Mouse (Mus musculus) limb, embryonic 15.5 days (tissue): ENCODE results near the gene Nmt2. TPM values are rescaled to one million over a fixed set of nuclear protein-coding genes. Genes with fewer than 3 reads are reported as not detected.

Experiments used
- ATAC-seq: fragments of 200-750 bp; cut with Nextera tagmentation; 2 replicates; pipeline ENCODE4 v1.8.0; 2017; ENCODE audit warnings: low read depth, moderate TSS enrichment; ENCODE audit not compliant: insufficient number of reproducible peaks, low FRiP score, low TSS enrichment
- H3K27ac ChIP-seq: fragments of 300-500 bp; sonication (generic); 2 replicates; pipeline ENCODE4 v1.5.1; 2015; ENCODE audit warnings: moderate library complexity, mild to moderate bottlenecking, inconsistent platforms
- H3K27me3 ChIP-seq: fragments of 300-500 bp; sonication (generic); 2 replicates; pipeline ENCODE4 v1.6.1; 2015; ENCODE audit warnings: inconsistent platforms
- H3K36me3 ChIP-seq: fragments of 300-500 bp; sonication (generic); 2 replicates; pipeline ENCODE4 v1.6.1; 2015; ENCODE audit warnings: inconsistent platforms
- H3K4me1 ChIP-seq: fragments of 300-500 bp; sonication (generic); 2 replicates; pipeline ENCODE4 v1.6.1; 2015; ENCODE audit warnings: inconsistent platforms
- H3K4me2 ChIP-seq: fragments of 300-500 bp; sonication (generic); 2 replicates; pipeline ENCODE4 v1.6.1; 2015; ENCODE audit warnings: mild to moderate bottlenecking, inconsistent platforms
- H3K4me3 ChIP-seq: fragments of 300-500 bp; sonication (generic); 2 replicates; pipeline ENCODE4 v1.5.1; 2015; ENCODE audit warnings: mild to moderate bottlenecking, inconsistent platforms
- H3K9ac ChIP-seq: fragments of 300-500 bp; sonication (generic); 2 replicates; pipeline ENCODE4 v1.6.1; 2015; ENCODE audit warnings: inconsistent platforms
- H3K9me3 ChIP-seq: fragments of 300-500 bp; sonication (generic); 2 replicates; pipeline ENCODE4 v1.6.1; 2016; ENCODE audit warnings: inconsistent platforms
- WGBS: fragments of 180-500 bp; shearing (Covaris S2); methylation state at CpG from one replicate; pipeline ENCODE4 v1.1.7; 2015; 5-methylcytosine and 5-hydroxymethylcytosine counted together
- polyA plus RNA-seq: library from polyadenylated mRNA; unstranded; fragments of >200 nt; fragmentation: Nextera tagmentation; extraction: Ambion mirVana; gene quantifications from 2 replicates; pipeline ENCODE4 v1.2.1, GENCODE M21; 2015

Gene Nmt2
- polyA plus RNA-seq, 1 experiment from 2014 or later: 36.6 TPM

- H3K4me3 ChIP-seq: no peak overlapping the region
- ATAC-seq: no peak
- WGBS: 60% methylated on average over 4 of the region's 4 CpGs
- no peak overlapping the region for H3K27ac ChIP-seq
- no peak overlapping the region for H3K9ac ChIP-seq
- H3K9me3 ChIP-seq: no peaks in the 10 kb centered on the region
- H3K36me3 ChIP-seq: no peaks in the 10 kb centered on the region
- no peaks in the 10 kb centered on the region for H3K4me1 ChIP-seq
- no peaks in the 10 kb centered on the region for H3K27me3 ChIP-seq
- H3K4me2 ChIP-seq: no peak overlapping the region
These were observed 81.1 kb downstream of the Nmt2 start for GRCm38 (mm10) chr2:3365127-3365526.

Other genes with a start within 250 kb of the Nmt2 start
- 30.4 and 32.9 TPM in 2 replicates for gene Fam171a1, start 170.0 kb upstream of the Nmt2 start, polyA plus RNA-seq
- 20.2 and 20.7 TPM in 2 replicates for gene Rpp38, start 48.4 kb downstream of the Nmt2 start, polyA plus RNA-seq
- 0.61 and 1.2 TPM in 2 replicates for gene Acbd7, start 52.0 kb downstream of the Nmt2 start, polyA plus RNA-seq
- gene Olah, start 113.0 kb downstream of the Nmt2 start, polyA plus RNA-seq: 0.31 and 0.55 TPM in 2 replicates
- gene Meig1, start 138.4 kb downstream of the Nmt2 start, polyA plus RNA-seq: not detected in 2 replicates
- gene Dclre1c, start 139.9 kb downstream of the Nmt2 start, polyA plus RNA-seq: 7.5 and 8.5 TPM in 2 replicates
- gene Suv39h2, start 190.8 kb downstream of the Nmt2 start, polyA plus RNA-seq: 8.9 and 12.5 TPM in 2 replicates
- gene Gm45902, start 228.6 kb downstream of the Nmt2 start, polyA plus RNA-seq: 3.4 and 3.5 TPM in 2 replicates
- 87.9 and 89.1 TPM in 2 replicates for gene Hspa14, start 228.6 kb downstream of the Nmt2 start, polyA plus RNA-seq
- gene Cdnf, start 228.8 kb downstream of the Nmt2 start, polyA plus RNA-seq: 0.21 and 0.23 TPM in 2 replicates